Mouse (Mus musculus): ENCODE measurements around the gene Fbxl17.

DNA sequence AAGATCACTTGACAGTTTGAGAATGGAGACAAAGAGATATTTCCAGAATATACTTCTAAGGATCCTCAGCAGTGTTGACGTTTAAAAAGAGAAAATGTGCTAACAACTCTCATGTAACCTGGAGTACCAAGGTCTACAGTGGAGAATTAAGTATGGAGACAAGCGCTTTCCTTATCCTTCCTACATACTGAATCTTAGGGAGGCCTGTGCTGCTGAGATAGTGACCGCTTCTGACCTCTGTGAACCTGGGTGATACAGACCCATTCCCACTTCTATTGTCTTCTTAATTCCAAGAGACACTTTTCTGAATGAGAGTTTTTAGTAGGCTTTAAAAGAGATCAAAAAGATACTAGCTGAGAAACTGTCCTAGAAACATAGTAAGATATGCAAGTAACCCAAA lies 278.2 kb downstream of the Fbxl17 start:
- TF ChIP-seq CTCF (IDR thresholded peaks at IDR 0.05; ENCODE audit: low read depth, low read length) (no peak), TAL1 (conservative IDR thresholded peaks at IDR 0.05; ENCODE audit: low read depth, low read length) (no peak), GATA1 (IDR thresholded peaks at IDR 0.05; ENCODE audit: borderline replicate concordance, low read length) (no peak), GATA2 (IDR thresholded peaks at IDR 0.05; ENCODE audit: borderline replicate concordance, low read depth, low read length) (no peak)
